Mouse (Mus musculus): ENCODE data around the gene Myo1a.

DNA sequence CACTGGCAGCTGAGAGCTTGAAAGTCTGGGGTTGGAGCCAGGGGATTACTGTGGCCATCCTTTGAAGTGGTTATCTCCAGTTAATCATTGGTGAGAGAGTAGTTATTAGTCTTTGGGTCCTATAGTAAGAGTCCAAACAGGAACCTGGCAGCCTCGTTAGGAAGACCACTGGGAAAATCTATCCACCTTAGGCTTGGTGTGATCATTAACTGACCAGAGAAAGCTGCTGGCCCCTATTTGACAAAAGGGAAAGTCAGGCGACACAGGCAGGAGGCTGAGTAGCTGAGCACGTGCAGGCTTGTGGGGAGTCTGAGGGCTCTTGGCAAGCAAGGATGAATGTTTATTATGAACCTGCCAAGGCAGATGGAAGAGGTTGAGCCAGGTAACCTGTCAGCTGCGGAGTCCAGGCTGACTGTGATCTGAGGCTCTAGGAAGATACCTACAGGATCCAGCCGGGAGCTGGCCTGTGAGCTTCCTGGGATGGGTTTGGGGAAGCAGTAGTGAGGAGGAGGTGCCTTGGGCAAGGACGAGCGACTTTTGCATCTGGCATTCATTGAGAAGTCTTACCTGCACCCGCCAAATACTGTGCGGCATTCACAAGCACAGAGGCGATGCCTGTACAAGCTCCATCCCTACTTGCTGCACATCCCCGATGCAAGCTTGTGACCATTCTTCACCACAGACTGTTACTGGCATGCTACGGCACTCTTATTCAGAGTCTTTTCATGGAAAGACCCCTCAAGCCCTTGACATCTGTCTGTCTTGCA is 59.1 kb downstream of the Myo1a start:
- TF ChIP-seq CTCF (IDR thresholded peaks at IDR 0.05; ENCODE audit: control insufficient read depth, insufficient read depth, insufficient replicate concordance, low read depth, low read length) (no peak), POLR2A (IDR thresholded peaks at IDR 0.05; ENCODE audit: control insufficient read depth, low read depth, low read length) (no peak)

Measured in testis, adult 2 months (tissue).